Mouse (Mus musculus) CH12.LX (cell line): ENCODE data around the gene Ezh1. TPM values are rescaled to one million over a fixed set of nuclear protein-coding genes. Genes with fewer than 3 reads are reported as not detected.
A peak's percentile ranks its signal among the peaks of the same experiment; 100 is the strongest.

Source experiments
- DNase-seq: peaks from one replicate; pipeline ENCODE4 v3.0.0-alpha.2; 2013; ENCODE audit errors: extremely low read depth
- H3K27ac ChIP-seq: 2 replicates; pipeline ENCODE4 v1.5.1; 2012; ENCODE audit warnings: low read depth, mild to moderate bottlenecking, control low read depth, moderate library complexity; ENCODE audit not compliant: insufficient read depth
- H3K27me3 ChIP-seq: replicated peaks from 2 replicates; pipeline ENCODE3; 2012; ENCODE audit warnings: inconsistent platforms
- H3K36me3 ChIP-seq, 2 experiments: replicated peaks in 1 of 2; 2 replicates each; pipeline versions ENCODE3 to v1.6.1; 2012; ENCODE audit warnings: inconsistent platforms in 1 of 2, low read length in 1 of 2, mild to moderate bottlenecking in 1 of 2, mixed read lengths in 1 of 2, moderate library complexity in 1 of 2; ENCODE audit not compliant: control insufficient read depth in 1 of 2, insufficient read depth in 1 of 2
- H3K4me1 ChIP-seq, 2 experiments: 2 replicates each; pipeline ENCODE4 v1.6.1; 2012; ENCODE audit warnings: inconsistent platforms in 1 of 2, moderate library complexity in 1 of 2; ENCODE audit not compliant: insufficient read depth in 2 of 2, control insufficient read depth in 1 of 2
- H3K4me2 ChIP-seq: 2 replicates; pipeline ENCODE4 v1.6.1; 2012; ENCODE audit warnings: low read depth, mild to moderate bottlenecking, control low read depth; ENCODE audit not compliant: poor library complexity, insufficient read depth, severe bottlenecking
- H3K4me3 ChIP-seq, 3 experiments: fragments of 150-350 bp in 1 of 3; sonication (generic) in 1 of 3; replicated peaks in 1 of 3; 2 replicates each; pipeline versions ENCODE3 to v1.5.1; 2011 to 2012; ENCODE audit warnings: low read depth in 2 of 3, low read length in 2 of 3, mild to moderate bottlenecking in 2 of 3, moderate library complexity in 2 of 3, control low read depth in 1 of 3, improper control_type of control experiment in 1 of 3, inconsistent platforms in 1 of 3, mixed read lengths in 1 of 3; ENCODE audit not compliant: poor library complexity in 1 of 3
- H3K79me2 ChIP-seq: replicated peaks from 2 replicates; pipeline ENCODE4 v1.6.1; 2012; ENCODE audit warnings: mild to moderate bottlenecking, moderate library complexity; ENCODE audit not compliant: control insufficient read depth, poor library complexity, insufficient read depth, severe bottlenecking; ENCODE audit errors: extremely low read depth
- H3K9ac ChIP-seq: 2 replicates; pipeline ENCODE4 v1.6.1; 2012; ENCODE audit warnings: low read depth, mild to moderate bottlenecking, control low read depth, moderate library complexity; ENCODE audit not compliant: insufficient read depth
- H3K9me3 ChIP-seq: replicated peaks from 2 replicates; pipeline ENCODE3; 2012; ENCODE audit warnings: low read length, inconsistent platforms, mixed read lengths
- BHLHE40 ChIP-seq: IDR thresholded peaks from 2 replicates; pipeline ENCODE4 v1.6.1; 2011; ENCODE audit warnings: mild to moderate bottlenecking, low read depth, low read length, improper control_type of control experiment
- CHD1 ChIP-seq: IDR thresholded peaks from 2 replicates; pipeline ENCODE4 v1.6.1; 2012; ENCODE audit warnings: low read depth, low read length, improper control_type of control experiment, inconsistent platforms
- E2F4 ChIP-seq: IDR thresholded peaks from 2 replicates; pipeline ENCODE4 v1.6.1; 2011; ENCODE audit warnings: low read depth, low read length, improper control_type of control experiment; ENCODE audit not compliant: insufficient replicate concordance
- EP300 ChIP-seq: IDR thresholded peaks from 2 replicates; pipeline ENCODE4 v1.6.1; 2011; ENCODE audit warnings: low read length, improper control_type of control experiment
- ETS1 ChIP-seq: conservative IDR thresholded peaks from 2 replicates; pipeline ENCODE4 v1.6.1; 2012; ENCODE audit warnings: low read depth, mild to moderate bottlenecking, inconsistent platforms, low read length, improper control_type of control experiment, moderate library complexity
- GABPA ChIP-seq: IDR thresholded peaks from 2 replicates; pipeline ENCODE4 v1.6.1; 2012; ENCODE audit warnings: low read depth, low read length, improper control_type of control experiment, inconsistent platforms; ENCODE audit not compliant: insufficient replicate concordance
- JUN ChIP-seq: IDR thresholded peaks from 2 replicates; pipeline ENCODE4 v1.6.1; 2011; ENCODE audit warnings: low read depth, mild to moderate bottlenecking, low read length, improper control_type of control experiment, moderate library complexity; ENCODE audit not compliant: insufficient read depth
- KAT2A ChIP-seq: IDR thresholded peaks from 2 replicates; pipeline ENCODE4 v1.6.1; 2012; ENCODE audit warnings: low read length, improper control_type of control experiment, inconsistent platforms; ENCODE audit not compliant: insufficient replicate concordance
- MXI1 ChIP-seq: IDR thresholded peaks from 2 replicates; pipeline ENCODE4 v1.6.1; 2011; ENCODE audit warnings: mild to moderate bottlenecking, low read depth, low read length, improper control_type of control experiment
- MYC ChIP-seq: IDR thresholded peaks from 2 replicates; pipeline ENCODE4 v1.6.1; 2011; ENCODE audit warnings: low read depth, mild to moderate bottlenecking, improper control_type of control experiment, low read length
- RAD21 ChIP-seq: IDR thresholded peaks from 2 replicates; pipeline ENCODE4 v1.6.1; 2011; ENCODE audit warnings: low read depth, mild to moderate bottlenecking, low read length, improper control_type of control experiment, moderate library complexity
- RCOR1 ChIP-seq: conservative IDR thresholded peaks from 2 replicates; pipeline ENCODE4 v1.6.1; 2012; ENCODE audit warnings: low read depth, mild to moderate bottlenecking, inconsistent platforms, low read length, improper control_type of control experiment
- SIN3A ChIP-seq: IDR thresholded peaks from 2 replicates; pipeline ENCODE4 v1.6.1; 2012; ENCODE audit warnings: low read length, improper control_type of control experiment, inconsistent platforms
- USF1 ChIP-seq: IDR thresholded peaks from 2 replicates; pipeline ENCODE4 v1.6.1; 2014; ENCODE audit warnings: low read depth, mild to moderate bottlenecking, inconsistent platforms, low read length, improper control_type of control experiment
- USF2 ChIP-seq: conservative IDR thresholded peaks from 2 replicates; pipeline ENCODE4 v1.6.1; 2011; ENCODE audit warnings: low read depth, low read length, improper control_type of control experiment
- ZC3H11A ChIP-seq: IDR thresholded peaks from 2 replicates; pipeline ENCODE4 v1.6.1; 2012; ENCODE audit warnings: low read depth, mild to moderate bottlenecking, inconsistent platforms, low read length, improper control_type of control experiment
- ZKSCAN1 ChIP-seq: IDR thresholded peaks from 2 replicates; pipeline ENCODE4 v1.6.1; 2012; ENCODE audit warnings: low read depth, inconsistent platforms, low read length, improper control_type of control experiment, borderline replicate concordance
- ZMIZ1 ChIP-seq: IDR thresholded peaks from 2 replicates; pipeline ENCODE4 v1.6.1; 2012; ENCODE audit warnings: low read depth, mild to moderate bottlenecking, inconsistent platforms, low read length, improper control_type of control experiment
- ZNF384 ChIP-seq: IDR thresholded peaks from 2 replicates; pipeline ENCODE4 v1.6.1; 2012; ENCODE audit warnings: low read depth, low read length, improper control_type of control experiment, inconsistent platforms
- dilution Hi-C: fragments of 300-500 bp; cut with MboI; formaldehyde crosslinking; loops from 2 replicates; pipeline ENCODE4 v1.14.3; 2020; ENCODE audit warnings: low sequenced_read_pairs; ENCODE audit not compliant: extremely low pct_unique_long_range_greater_than_20kb, extremely low pct_ligation_motif_present
- in situ Hi-C: fragments of 300-500 bp; cut with MboI; formaldehyde crosslinking; loops from 3 replicates; pipeline ENCODE4 v1.14.3; 2019; ENCODE audit warnings: low sequenced_read_pairs, low pct_ligation_motif_present, low pct_unique_long_range_greater_than_20kb, mixed read lengths
- polyA plus RNA-seq: library from polyadenylated mRNA; unstranded; fragments of >175 nt; gene quantifications from 2 replicates; pipeline ENCODE4 v1.2.1, GENCODE M21; 2012; ENCODE audit warnings: low read depth; ENCODE audit not compliant: insufficient read length
- total RNA-seq, 2 experiments: library from RNA; depleted of rRNA; stranded (reverse); fragments of 300-350 nt in 1 of 2; fragments of >200 nt in 1 of 2; gene quantifications; 2 replicates each; pipeline ENCODE4 v1.2.3; 2012 to 2014

The Ezh1 gene
- total and polyA plus RNA-seq, 3 experiments: 8.7 to 15.3 (median 12.1) TPM

DNA sequence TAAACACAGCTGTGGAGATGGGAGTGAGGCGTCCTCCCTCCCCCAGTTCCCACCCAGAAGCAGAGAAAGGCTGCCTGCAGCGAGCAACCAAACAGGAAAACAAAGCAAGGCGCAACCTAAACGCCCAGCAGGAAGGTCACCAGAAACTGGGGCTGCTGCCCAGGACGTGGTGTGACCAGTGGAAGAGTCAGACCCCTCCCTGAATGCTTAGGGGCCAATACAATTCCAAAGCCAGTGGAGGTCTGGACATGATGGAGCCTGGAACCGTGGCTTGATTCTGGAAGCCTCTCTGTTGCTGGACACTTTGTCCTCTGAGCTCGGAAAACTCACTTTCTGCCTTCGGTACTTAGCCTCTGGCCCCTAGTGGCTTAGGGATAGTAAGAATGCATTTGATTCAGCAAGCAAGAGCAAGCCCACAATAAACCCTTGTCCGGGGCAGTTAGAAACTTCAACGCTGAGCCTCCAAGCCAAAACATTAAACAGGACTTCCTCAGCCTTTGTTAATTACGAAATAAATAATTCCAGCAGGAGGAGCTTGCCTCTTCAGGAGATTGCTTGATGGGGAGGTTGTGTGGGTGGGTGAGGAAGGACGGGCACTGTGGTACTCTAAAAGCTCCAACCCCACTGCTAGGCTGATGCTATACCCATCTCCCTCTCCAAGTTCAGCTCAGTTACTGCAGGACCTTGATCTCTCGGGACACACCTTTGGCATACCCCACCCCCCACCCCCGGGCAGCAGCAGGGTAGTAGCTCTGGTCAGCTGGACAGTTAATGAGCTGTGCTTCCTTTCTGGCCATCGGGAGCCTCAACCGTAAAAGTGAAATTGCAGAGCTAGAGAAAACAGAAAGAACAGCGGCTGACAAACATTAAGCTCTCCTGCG is 5.0 kb upstream of the Ezh1 start:
- Histone ChIP-seq H3K4me3 (no peak overlapping the region), H3K36me3 (no peaks in the 10 kb centered on the region), H3K79me2 (no peaks in the 10 kb centered on the region)
- TF ChIP-seq EP300 (no peak), E2F4 (no peak), RCOR1 (no peak), ZKSCAN1 (no peak), RAD21 (no peak), USF1 (no peak), ZC3H11A (no peak), GABPA (no peak), MXI1 (no peak), BHLHE40 (no peak), CHD1 (no peak), SIN3A (no peak), ETS1 (no peak), MYC (no peak), ZMIZ1 (no peak), JUN (no peak)
- TF ChIP-seq, all 38 proteins: peak for 0
- Histone ChIP-seq H3K4me1 (peaks cover 3 to 21% of the 10 kb centered on the region in 2 experiments; a peak in 2 of 4 replicates), H3K9ac (no peak overlapping the region), H3K4me2 (peak overlapping the region; percentile 53; the same call in 1 of the 2 replicates), H3K9me3 (peaks cover 2% of the 10 kb centered on the region), H3K27ac (no peak overlapping the region), H3K27me3 (peaks cover 30% of the 10 kb centered on the region)
- in situ Hi-C loops: no loop called here
- dilution Hi-C loops: no loop called here
- no peak for DNase-seq

DNA sequence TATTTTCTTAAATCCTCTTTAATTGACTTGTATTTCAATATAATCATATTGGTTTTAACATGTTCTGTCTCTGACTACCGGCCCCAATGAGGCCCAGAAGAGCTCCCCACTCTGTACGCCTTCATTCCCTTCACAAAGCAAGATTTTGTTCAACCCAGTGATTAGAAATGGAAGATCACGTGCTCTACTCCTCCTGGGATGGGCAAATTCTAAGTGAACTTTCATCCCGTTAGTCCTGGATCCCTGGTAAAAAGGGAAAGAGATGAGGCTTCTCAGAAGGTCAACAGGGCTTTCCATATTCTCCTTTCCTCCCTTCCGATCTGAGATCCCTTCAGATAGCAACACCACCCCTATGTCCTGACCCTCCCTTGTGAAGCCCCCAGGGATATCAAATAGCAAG is 4.3 kb upstream of the Ezh1 start:
- Histone ChIP-seq H3K9ac (no peak overlapping the region), H3K36me3 (no peaks in the 10 kb centered on the region), H3K4me3 (no peak overlapping the region), H3K9me3 (peaks cover 2% of the 10 kb centered on the region), H3K27ac (no peak overlapping the region), H3K27me3 (peaks cover 30% of the 10 kb centered on the region), H3K79me2 (no peaks in the 10 kb centered on the region), H3K4me1 (peaks cover 3 to 21% of the 10 kb centered on the region in 2 experiments; a peak in 2 of 4 replicates), H3K4me2 (no peak overlapping the region)
- dilution Hi-C loops (no loop called here), in situ Hi-C loops (no loop called here)
- no peak for DNase-seq
- TF ChIP-seq SIN3A: no peak
- no peak for TF ChIP-seq ZNF384
- TF ChIP-seq KAT2A: no peak
- TF ChIP-seq USF2: no peak
- TF ChIP-seq BHLHE40: no peak
